Mouse (Mus musculus) testis, adult 2 months (tissue): ENCODE data around the gene Usp46. TPM values are rescaled to one million over a fixed set of nuclear protein-coding genes. Genes with fewer than 3 reads are reported as not detected.

Source experiments
- H3K27ac ChIP-seq: fragments of 200-500 bp; 2 replicates; pipeline ENCODE4 v1.5.1; 2012; ENCODE audit warnings: low read depth, low read length; ENCODE audit not compliant: control insufficient read depth, insufficient read depth
- H3K27me3 ChIP-seq: fragments of 200-500 bp; 2 replicates; pipeline ENCODE4 v1.6.1; 2012; ENCODE audit warnings: mild to moderate bottlenecking, low read length, moderate library complexity; ENCODE audit not compliant: control insufficient read depth, insufficient read depth
- H3K36me3 ChIP-seq: fragments of 200-500 bp; 2 replicates; pipeline ENCODE4 v1.6.1; 2012; ENCODE audit warnings: mild to moderate bottlenecking, low read length; ENCODE audit not compliant: control insufficient read depth, insufficient read depth
- H3K4me1 ChIP-seq: fragments of 200-500 bp; 2 replicates; pipeline ENCODE4 v1.6.1; 2012; ENCODE audit warnings: low read length; ENCODE audit not compliant: control insufficient read depth, insufficient read depth
- H3K4me3 ChIP-seq: fragments of 200-500 bp; 2 replicates; pipeline ENCODE4 v1.5.1; 2012; ENCODE audit warnings: low read depth, mild to moderate bottlenecking, low read length, moderate library complexity, mixed read lengths; ENCODE audit not compliant: control insufficient read depth
- CTCF ChIP-seq: fragments of 200-500 bp; IDR thresholded peaks from 2 replicates; pipeline ENCODE4 v1.5.1; 2012; ENCODE audit warnings: low read depth, mild to moderate bottlenecking, inconsistent platforms, low read length, moderate library complexity; ENCODE audit not compliant: control insufficient read depth, insufficient read depth, insufficient replicate concordance
- POLR2A ChIP-seq: fragments of 200-500 bp; IDR thresholded peaks from 2 replicates; pipeline ENCODE4 v1.6.1; 2012; ENCODE audit warnings: low read depth, mild to moderate bottlenecking, inconsistent platforms, low read length, moderate library complexity; ENCODE audit not compliant: control insufficient read depth
- polyA plus RNA-seq: library from polyadenylated mRNA; depleted of rRNA; stranded (reverse); fragments of >200 nt; gene quantifications from 2 replicates; pipeline ENCODE4 v1.2.3, GENCODE M21; 2012

The Usp46 gene
- polyA plus RNA-seq, 1 experiment: 20.4 TPM

DNA sequence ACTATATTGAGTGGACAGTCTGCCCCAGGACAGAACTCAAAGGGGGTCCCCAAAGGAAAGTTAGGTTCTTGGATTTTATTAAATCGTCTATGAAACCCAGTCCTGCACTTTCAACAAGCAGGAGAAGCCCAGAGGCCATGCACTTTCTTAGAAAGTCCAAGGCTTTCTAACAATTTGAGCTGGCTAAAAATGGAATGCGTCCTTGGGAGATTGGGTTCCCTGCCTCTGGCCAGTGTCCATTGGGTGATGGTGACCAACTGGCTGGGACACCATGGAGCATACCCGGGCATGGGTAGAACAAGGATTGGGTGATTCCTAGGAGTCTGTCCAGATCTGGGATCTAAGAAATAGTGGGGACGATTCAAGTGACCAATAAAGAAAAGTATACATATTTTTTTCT is 47.7 kb downstream of the Usp46 start:
- H3K27me3 ChIP-seq: no peaks in the 10 kb centered on the region
- H3K4me3 ChIP-seq: no peak overlapping the region
- no peaks in the 10 kb centered on the region for H3K36me3 ChIP-seq
- TF ChIP-seq POLR2A: no peak
- TF ChIP-seq CTCF: no peak
- no peak overlapping the region for H3K27ac ChIP-seq
- no peaks in the 10 kb centered on the region for H3K4me1 ChIP-seq

GRCm38 (mm10) chr5:74018870-74019565 is 49.2 kb downstream of the Usp46 start:
- Histone ChIP-seq H3K4me1 (no peaks in the 10 kb centered on the region), H3K36me3 (no peaks in the 10 kb centered on the region)

DNA sequence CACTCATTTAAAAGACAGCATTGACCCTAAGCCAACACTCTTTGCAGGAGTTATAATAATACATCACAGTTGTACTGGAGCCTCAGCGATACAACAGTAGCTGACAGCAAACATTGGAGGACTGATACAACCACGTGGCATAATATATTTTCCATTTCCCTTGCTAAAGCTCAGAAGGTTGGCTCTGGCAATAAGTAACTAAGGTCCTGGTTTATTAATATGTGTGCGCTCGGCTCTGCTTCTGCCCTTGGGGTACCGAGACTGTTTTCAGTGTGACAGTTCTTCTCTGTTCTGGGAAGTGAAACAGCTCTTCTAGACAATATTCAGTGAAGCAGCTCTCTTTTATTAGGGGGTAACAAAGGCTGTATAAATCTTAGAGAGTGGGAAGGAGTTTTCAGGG is 50.7 kb downstream of the Usp46 start:
- Histone ChIP-seq H3K27ac (no peak overlapping the region), H3K4me1 (no peaks in the 10 kb centered on the region), H3K36me3 (no peaks in the 10 kb centered on the region), H3K27me3 (no peaks in the 10 kb centered on the region), H3K4me3 (no peak overlapping the region)
- TF ChIP-seq POLR2A (no peak), CTCF (no peak)

More at GRCm38 (mm10) chr5:74018870-74019565, 49.2 kb downstream of the Usp46 start:
- Histone ChIP-seq H3K4me3 (no peak overlapping the region), H3K27me3 (no peaks in the 10 kb centered on the region), H3K27ac (no peak overlapping the region)
- no peak for TF ChIP-seq CTCF
- TF ChIP-seq POLR2A: no peak

DNA sequence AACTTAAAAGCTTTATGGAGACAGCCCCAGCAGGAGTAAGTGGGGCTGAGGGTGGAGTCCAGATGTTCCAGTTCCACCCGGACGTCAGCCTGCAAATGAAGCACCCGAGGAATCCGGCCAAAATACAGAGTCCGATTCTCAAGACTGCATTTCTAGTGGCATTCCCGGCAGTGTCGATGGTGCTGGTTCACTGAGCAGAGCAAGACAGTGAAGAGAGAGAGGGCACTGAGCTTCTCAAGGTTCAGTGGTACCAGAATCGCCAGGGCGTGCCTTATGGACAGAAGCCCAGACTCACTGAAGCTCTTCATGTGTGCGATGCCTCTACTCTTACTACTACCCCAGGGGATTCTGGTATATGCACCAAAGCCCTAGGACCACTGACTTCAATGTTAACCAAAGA is 56.6 kb downstream of the Usp46 start:
- Histone ChIP-seq H3K27me3 (no peaks in the 10 kb centered on the region), H3K4me3 (no peak overlapping the region), H3K36me3 (no peaks in the 10 kb centered on the region), H3K4me1 (no peaks in the 10 kb centered on the region; the same call in 1 of the 2 replicates), H3K27ac (no peak overlapping the region)
- TF ChIP-seq CTCF (no peak), POLR2A (no peak)

DNA sequence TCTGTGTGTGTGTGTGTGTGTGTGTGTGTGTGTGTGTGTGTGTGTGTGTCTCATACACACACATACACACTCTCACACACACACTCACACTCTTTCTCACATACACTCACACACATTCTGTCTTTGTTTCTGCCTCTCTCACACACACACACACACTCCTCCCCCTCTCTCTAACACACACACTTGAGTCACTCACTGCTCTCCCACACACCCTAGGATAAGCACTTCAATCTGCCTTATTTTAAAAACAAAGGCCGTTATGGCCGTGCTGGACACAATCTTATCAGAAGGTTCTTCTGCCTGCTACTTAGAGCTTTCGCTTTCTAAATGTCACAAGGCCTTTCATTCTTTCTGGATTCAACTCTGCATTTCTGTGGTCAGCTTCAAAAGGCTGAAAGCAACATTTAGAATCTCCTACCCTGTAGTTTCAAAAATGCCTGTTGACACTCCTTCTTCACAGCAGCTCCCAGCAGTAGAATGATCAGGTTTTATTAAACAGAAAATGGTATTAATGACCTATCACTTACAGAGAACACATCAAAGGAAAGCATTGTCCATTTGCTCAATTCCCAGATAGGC is 60.6 kb downstream of the Usp46 start:
- Histone ChIP-seq H3K36me3 (no peaks in the 10 kb centered on the region), H3K27me3 (no peaks in the 10 kb centered on the region), H3K4me3 (no peak overlapping the region), H3K27ac (peak overlapping the region; percentile 79), H3K4me1 (no peaks in the 10 kb centered on the region; the same call in 1 of the 2 replicates)
- no peak for TF ChIP-seq POLR2A
- TF ChIP-seq CTCF: no peak

DNA sequence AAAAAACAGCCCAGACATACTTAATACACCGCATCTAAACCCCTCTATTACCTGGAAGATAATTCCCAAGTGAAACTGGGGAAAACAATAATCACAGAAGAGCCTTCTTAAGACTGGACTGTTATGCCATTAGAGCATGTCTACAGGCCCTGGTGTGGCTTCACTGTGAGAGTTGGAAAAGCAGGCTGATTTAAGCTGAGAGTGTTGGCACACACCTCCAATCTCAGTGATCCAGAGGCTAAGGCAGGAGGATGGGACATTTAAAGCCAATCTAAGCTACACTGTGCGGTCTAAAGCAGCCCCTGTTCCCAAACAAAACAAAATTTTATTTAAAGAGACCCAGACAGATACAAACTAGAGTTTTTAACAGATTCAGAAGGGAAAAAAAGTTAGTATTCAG is 62.3 kb downstream of the Usp46 start:
- Histone ChIP-seq H3K36me3 (no peaks in the 10 kb centered on the region), H3K4me1 (no peaks in the 10 kb centered on the region; the same call in 1 of the 2 replicates), H3K4me3 (no peak overlapping the region), H3K27me3 (no peaks in the 10 kb centered on the region), H3K27ac (no peak overlapping the region)
- TF ChIP-seq POLR2A (no peak), CTCF (no peak)

- Histone ChIP-seq H3K4me1 (no peaks in the 10 kb centered on the region), H3K27ac (no peak overlapping the region), H3K36me3 (no peaks in the 10 kb centered on the region), H3K4me3 (no peak overlapping the region), H3K27me3 (no peaks in the 10 kb centered on the region)
- TF ChIP-seq CTCF (no peak), POLR2A (no peak)
These were observed 66.5 kb downstream of the Usp46 start for GRCm38 (mm10) chr5:74001743-74002142.
